Mouse (Mus musculus) midbrain, embryonic 11.5 days (tissue): ENCODE results near the gene B230217C12Rik. TPM values are rescaled to one million over a fixed set of nuclear protein-coding genes. Genes with fewer than 3 reads are reported as not detected.

Source experiments
- ATAC-seq: fragments of 200-750 bp; cut with Nextera tagmentation; 2 replicates; pipeline ENCODE4 v1.8.0; 2017; ENCODE audit warnings: moderate TSS enrichment, moderate library complexity; ENCODE audit not compliant: low FRiP score
- DNase-seq: peaks from one replicate; pipeline ENCODE4 v3.0.0; 2015; ENCODE audit warnings: low spot score; ENCODE audit errors: missing footprints
- H3K27ac ChIP-seq: fragments of 300-500 bp; sonication (generic); 2 replicates; pipeline ENCODE4 v1.5.1; 2014; ENCODE audit warnings: low read depth, low read length
- H3K27me3 ChIP-seq: fragments of 300-500 bp; sonication (generic); 2 replicates; pipeline ENCODE4 v1.6.1; 2014; ENCODE audit warnings: mild to moderate bottlenecking, low read length, moderate library complexity, mixed read lengths; ENCODE audit not compliant: control insufficient read depth, insufficient read depth
- H3K36me3 ChIP-seq: fragments of 300-500 bp; sonication (generic); 2 replicates; pipeline ENCODE4 v1.6.1; 2014; ENCODE audit warnings: mild to moderate bottlenecking, low read length, moderate library complexity, mixed read lengths; ENCODE audit not compliant: control insufficient read depth, insufficient read depth
- H3K4me1 ChIP-seq: fragments of 300-500 bp; sonication (generic); 2 replicates; pipeline ENCODE4 v1.6.1; 2014; ENCODE audit warnings: low read length; ENCODE audit not compliant: control insufficient read depth, insufficient read depth
- H3K4me2 ChIP-seq: fragments of 300-500 bp; sonication (generic); 2 replicates; pipeline ENCODE4 v1.6.1; 2014; ENCODE audit warnings: mild to moderate bottlenecking, moderate library complexity
- H3K4me3 ChIP-seq: fragments of 300-500 bp; sonication (generic); 2 replicates; pipeline ENCODE4 v1.5.1; 2014; ENCODE audit warnings: low read depth, low read length
- H3K9ac ChIP-seq: fragments of 300-500 bp; sonication (generic); 2 replicates; pipeline ENCODE4 v1.6.1; 2014; ENCODE audit warnings: low read length
- H3K9me3 ChIP-seq: fragments of 300-500 bp; sonication (generic); 2 replicates; pipeline ENCODE4 v1.6.1; 2016; ENCODE audit warnings: low read length; ENCODE audit not compliant: control insufficient read depth
- whole genome bisulfite sequencing: fragments of 180-500 bp; shearing (Covaris S2); extraction: QIAGEN DNeasy Blood & Tissue Kit; methylation state at CpG from one replicate; pipeline ENCODE4 v1.1.7; 2014; 5-methylcytosine and 5-hydroxymethylcytosine counted together
- polyA plus RNA-seq: library from polyadenylated mRNA; unstranded; fragments of >200 nt; fragmentation: Nextera tagmentation; extraction: Ambion mirVana; gene quantifications from 2 replicates; pipeline ENCODE4 v1.2.1, GENCODE M21; 2014

The B230217C12Rik gene
- polyA plus RNA-seq, 1 experiment from 2014 or later = 17.3 TPM

GRCm38 (mm10) chr11:97838779-97839440 is 1.7 kb upstream of the B230217C12Rik start:
- Histone ChIP-seq H3K27ac (no peak overlapping the region), H3K4me3 (no peak overlapping the region), H3K27me3 (no peaks in the 10 kb centered on the region), H3K4me1 (peaks cover 6% of the 10 kb centered on the region; the same call in 1 of the 2 replicates), H3K9me3 (no peaks in the 10 kb centered on the region), H3K9ac (peak overlapping the region; percentile 27; the same call in 1 of the 2 replicates), H3K36me3 (peaks cover 4% of the 10 kb centered on the region; the same call in 1 of the 2 replicates), H3K4me2 (no peak overlapping the region)
- 41% methylated on average over 10 of the region's 10 CpGs for WGBS
- no peak for DNase-seq
- no peak for ATAC-seq

DNA sequence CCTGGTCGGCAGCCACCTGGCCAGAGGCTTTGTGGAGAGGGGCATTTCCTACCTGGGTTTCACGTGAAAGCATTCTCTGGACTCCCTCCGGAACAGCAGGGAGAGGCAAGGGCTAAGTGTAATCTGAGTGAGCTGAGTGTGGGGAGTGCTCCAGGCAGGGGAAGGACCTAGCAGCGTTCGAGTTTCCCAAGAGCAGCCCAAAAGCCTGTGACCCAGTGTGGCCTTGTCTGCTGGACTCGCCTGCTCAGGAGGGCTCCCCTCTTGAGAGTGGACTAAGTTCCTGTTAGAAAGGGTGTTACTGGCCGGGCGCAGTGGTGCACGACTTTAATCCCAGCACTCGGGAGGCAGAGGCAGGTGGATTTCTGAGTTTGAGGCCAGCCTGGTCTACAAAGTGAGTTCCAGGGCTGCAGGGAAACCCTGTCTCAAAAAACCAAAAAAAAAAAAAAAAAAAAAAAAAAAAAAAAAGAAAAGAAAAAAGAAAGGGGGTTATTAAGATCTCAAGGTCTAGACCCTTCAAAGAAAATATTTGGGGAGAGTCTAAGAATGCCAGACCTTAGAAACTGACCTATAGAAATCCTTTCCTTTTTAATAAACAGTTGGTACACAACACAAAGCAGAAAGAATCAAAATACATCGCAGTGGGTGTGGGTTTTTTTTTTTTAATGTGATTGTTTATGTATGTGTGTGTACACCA is 992 bp upstream of the B230217C12Rik start:
- Histone ChIP-seq H3K4me1 (peaks cover 6% of the 10 kb centered on the region; the same call in 1 of the 2 replicates), H3K9ac (peak overlapping the region; percentile 27; the same call in 1 of the 2 replicates), H3K9me3 (no peaks in the 10 kb centered on the region), H3K4me2 (no peak overlapping the region), H3K4me3 (no peak overlapping the region), H3K27me3 (no peaks in the 10 kb centered on the region), H3K27ac (no peak overlapping the region), H3K36me3 (peaks cover 4% of the 10 kb centered on the region; the same call in 1 of the 2 replicates)
- 58% methylated on average over 11 of the region's 11 CpGs for WGBS
- DNase-seq = no peak
- no peak for ATAC-seq

DNA sequence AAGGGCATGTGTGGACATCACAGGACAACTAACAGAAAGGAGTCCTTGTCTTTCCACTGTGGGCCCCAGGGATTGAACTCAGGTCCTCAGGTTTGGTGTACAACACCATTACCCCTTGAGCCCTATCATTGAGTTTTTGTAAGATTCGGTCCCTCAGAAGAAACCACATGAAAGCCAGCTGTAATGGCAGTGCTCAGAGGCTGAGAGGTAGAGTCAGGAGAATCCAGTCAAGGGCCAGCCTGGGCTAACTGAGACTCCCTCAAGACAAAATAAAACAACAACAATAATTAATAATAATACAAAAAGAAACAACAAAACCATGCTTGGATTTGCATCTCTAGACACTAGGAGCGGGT is 467 bp upstream of the B230217C12Rik start:
- Histone ChIP-seq H3K36me3 (peaks cover 3% of the 10 kb centered on the region; the same call in 1 of the 2 replicates), H3K27me3 (no peaks in the 10 kb centered on the region), H3K4me2 (peak overlapping the region; percentile 56; the same call in 1 of the 2 replicates), H3K9ac (no peak overlapping the region; the same call in 1 of the 2 replicates), H3K4me3 (no peak overlapping the region), H3K9me3 (no peaks in the 10 kb centered on the region), H3K27ac (peak overlapping the region; percentile 69; the same call in 1 of the 2 replicates), H3K4me1 (peaks cover 6% of the 10 kb centered on the region; the same call in 1 of the 2 replicates)
- DNase-seq (no peak), ATAC-seq (no peak)
- WGBS = 71% methylated on average over 2 of the region's 2 CpGs

DNA sequence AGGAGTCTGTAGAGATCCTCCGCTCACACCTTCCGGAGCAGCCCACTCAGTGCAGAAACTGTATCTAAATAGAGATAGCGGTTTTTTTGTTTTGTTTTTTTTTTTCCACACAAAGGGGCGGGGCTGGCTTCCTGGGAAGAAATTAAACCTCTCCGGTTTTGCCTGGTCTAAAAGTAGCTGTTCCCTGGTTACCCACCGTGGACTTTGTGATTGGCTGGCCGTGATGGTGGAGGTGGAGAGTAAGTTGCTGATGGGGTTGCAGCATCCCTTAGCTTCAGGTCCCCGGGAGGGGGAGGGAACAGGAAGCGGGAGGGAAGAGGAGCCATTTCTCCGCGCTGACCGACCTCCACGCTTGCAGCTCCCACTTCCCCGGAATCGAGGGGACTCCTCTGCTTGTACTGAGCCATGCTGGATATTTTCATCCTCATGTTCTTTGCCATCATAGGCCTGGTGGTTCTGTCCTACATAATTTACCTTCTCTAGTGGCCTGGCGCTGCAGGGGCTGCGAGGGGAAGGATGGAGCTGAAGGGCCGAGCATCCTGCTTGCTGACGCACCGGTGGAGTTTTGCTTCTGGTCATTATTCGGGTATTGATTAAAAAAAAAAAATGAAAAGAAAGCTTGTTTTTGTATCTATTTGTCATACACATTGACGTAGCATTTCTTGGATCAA is 546 bp downstream of the B230217C12Rik start:
- peak overlapping the region; percentile 52 for H3K4me3 ChIP-seq
- DNase-seq = peak; percentile 95
- peak; percentile 86 for ATAC-seq
- 0 out of 2 replicates have a peak, but pooled peaks cover 2% of the 10 kb centered on the region for H3K36me3 ChIP-seq
- H3K27ac ChIP-seq = peak overlapping the region; percentile 69
- WGBS = 1% methylated on average over 22 of the region's 22 CpGs
- H3K9ac ChIP-seq = peak overlapping the region; percentile 80
- no peaks in the 10 kb centered on the region for H3K9me3 ChIP-seq
- peaks cover 6% of the 10 kb centered on the region; the same call in 1 of the 2 replicates for H3K4me1 ChIP-seq
- H3K27me3 ChIP-seq = no peaks in the 10 kb centered on the region
- H3K4me2 ChIP-seq = peak overlapping the region; percentile 56

DNA sequence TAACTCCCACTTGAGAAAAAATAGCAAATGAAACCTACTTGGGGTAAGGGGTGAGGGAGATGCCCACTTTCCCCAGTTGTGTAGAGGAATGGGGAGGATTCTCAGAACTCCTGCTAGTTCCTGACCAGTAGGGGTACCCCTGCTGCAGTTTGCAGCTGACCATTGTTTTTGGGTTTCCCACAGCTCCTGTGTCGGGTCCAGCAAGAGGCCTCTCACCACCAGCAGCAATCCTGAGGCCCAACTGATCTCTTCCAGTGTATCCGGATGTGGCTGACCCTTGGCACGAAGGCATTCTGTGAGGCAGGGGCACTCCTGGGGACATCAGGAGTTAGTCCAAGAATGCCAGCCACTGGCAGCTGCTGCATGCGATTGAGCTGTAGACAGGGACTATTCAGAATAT is 1.4 kb downstream of the B230217C12Rik start:
- H3K27me3 ChIP-seq = no peaks in the 10 kb centered on the region
- H3K36me3 ChIP-seq = no peaks in the 10 kb centered on the region
- H3K27ac ChIP-seq = no peak overlapping the region
- no peaks in the 10 kb centered on the region for H3K9me3 ChIP-seq
- H3K4me2 ChIP-seq = peak overlapping the region; percentile 56
- DNase-seq (no peak), ATAC-seq (no peak)
- peak overlapping the region; percentile 52 for H3K4me3 ChIP-seq
- peaks cover 6% of the 10 kb centered on the region; the same call in 1 of the 2 replicates for H3K4me1 ChIP-seq
- H3K9ac ChIP-seq = peak overlapping the region; percentile 80; the same call in 1 of the 2 replicates
- WGBS = 33% methylated on average over 4 of the region's 4 CpGs

DNA sequence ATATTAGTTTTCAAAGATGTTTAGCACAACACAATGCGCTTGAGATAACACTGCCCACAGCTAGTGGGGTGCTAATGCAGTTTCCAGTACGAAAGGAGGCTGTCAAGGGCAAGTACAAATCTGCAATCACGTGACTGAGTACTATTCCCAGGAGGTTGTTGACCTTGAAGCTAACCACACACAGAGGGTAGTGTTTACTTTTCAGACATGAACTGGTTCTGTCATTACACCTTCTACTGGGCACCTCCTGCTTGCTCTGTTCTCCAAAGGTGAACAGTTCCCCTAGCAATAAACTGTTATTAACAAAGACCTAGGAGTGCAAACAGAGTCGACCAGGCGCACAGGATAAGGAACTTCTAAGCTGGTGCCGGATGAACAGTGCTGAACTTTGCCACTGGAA is 9.8 kb downstream of the B230217C12Rik start:
- H3K9ac ChIP-seq = no peak overlapping the region
- no peak overlapping the region for H3K4me2 ChIP-seq
- H3K27ac ChIP-seq = no peak overlapping the region
- no peaks in the 10 kb centered on the region for H3K27me3 ChIP-seq
- H3K9me3 ChIP-seq = no peaks in the 10 kb centered on the region
- WGBS = 74% methylated on average over 6 of the region's 6 CpGs
- no peak for ATAC-seq
- DNase-seq = no peak
- no peaks in the 10 kb centered on the region for H3K4me1 ChIP-seq
- no peaks in the 10 kb centered on the region for H3K36me3 ChIP-seq
- no peak overlapping the region for H3K4me3 ChIP-seq

DNA sequence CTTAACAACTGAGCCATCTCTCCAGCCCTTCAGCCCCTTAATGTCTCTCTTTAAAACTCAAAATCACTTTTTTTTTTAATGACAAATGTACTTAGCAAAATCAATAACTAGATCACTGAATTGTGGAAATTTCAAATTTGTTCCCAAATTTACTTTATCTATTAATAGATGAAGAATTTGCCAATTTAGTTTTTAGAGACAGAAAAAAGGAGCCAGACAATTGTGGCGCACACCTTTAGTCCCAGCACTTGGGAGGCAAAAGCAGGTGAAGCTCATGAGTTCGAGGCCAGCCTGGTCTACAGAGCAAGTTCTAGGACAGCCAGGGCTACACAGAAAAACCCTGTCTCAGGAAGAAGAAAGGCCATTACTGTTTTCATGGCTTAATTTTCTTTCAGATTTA is 11.0 kb downstream of the B230217C12Rik start:
- Histone ChIP-seq H3K9me3 (no peaks in the 10 kb centered on the region), H3K4me2 (no peak overlapping the region), H3K27me3 (no peaks in the 10 kb centered on the region), H3K9ac (no peak overlapping the region), H3K27ac (no peak overlapping the region), H3K4me3 (no peak overlapping the region), H3K4me1 (no peaks in the 10 kb centered on the region), H3K36me3 (no peaks in the 10 kb centered on the region)
- DNase-seq = no peak
- 90% methylated on average over 2 of the region's 2 CpGs for WGBS
- no peak for ATAC-seq

- no peak overlapping the region for H3K4me3 ChIP-seq
- H3K4me2 ChIP-seq = no peak overlapping the region
- no peaks in the 10 kb centered on the region for H3K27me3 ChIP-seq
- WGBS = 87% methylated on average over 2 of the region's 2 CpGs
- no peak overlapping the region for H3K9ac ChIP-seq
- DNase-seq = no peak
- H3K9me3 ChIP-seq = no peaks in the 10 kb centered on the region
- no peaks in the 10 kb centered on the region for H3K36me3 ChIP-seq
- no peaks in the 10 kb centered on the region for H3K4me1 ChIP-seq
- ATAC-seq = no peak
- H3K27ac ChIP-seq = no peak overlapping the region
Measured at GRCm38 (mm10) chr11:97855473-97855872, 14.9 kb downstream of the B230217C12Rik start.

DNA sequence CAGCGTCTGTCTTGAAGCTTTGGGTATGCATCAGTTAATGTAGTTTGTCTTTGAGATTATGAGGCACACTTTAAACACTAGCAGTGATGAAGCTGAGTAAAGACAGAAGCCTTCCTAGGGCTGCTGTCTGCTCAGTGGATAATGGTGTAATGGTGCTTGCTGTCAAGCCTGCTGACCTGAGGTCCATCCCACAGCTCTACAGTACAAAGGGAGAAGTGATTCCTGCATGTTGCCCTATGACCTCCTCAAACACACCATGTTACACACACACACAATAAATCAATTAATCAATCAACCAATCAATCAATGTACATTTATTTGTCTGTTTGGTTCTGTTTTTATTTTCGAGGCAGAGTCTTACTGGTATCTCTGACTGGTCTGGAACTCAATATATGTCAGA is 21.6 kb downstream of the B230217C12Rik start:
- no peak for DNase-seq
- Histone ChIP-seq H3K9ac (no peak overlapping the region), H3K27ac (no peak overlapping the region), H3K27me3 (no peaks in the 10 kb centered on the region), H3K4me2 (no peak overlapping the region), H3K4me3 (no peak overlapping the region), H3K36me3 (no peaks in the 10 kb centered on the region), H3K4me1 (no peaks in the 10 kb centered on the region), H3K9me3 (no peaks in the 10 kb centered on the region)
- 88% methylated on average over 2 of the region's 2 CpGs for WGBS
- no peak for ATAC-seq
